Mouse (Mus musculus): ENCODE results near the gene Hist1h2bp.
A peak's percentile ranks its signal among the peaks of the same experiment; 100 is the strongest.
"Not testable (repeated sequence)": the region's sequence is repeated elsewhere in the genome, so short reads cannot be mapped to it uniquely, and the experiment has no call there.

Hist1h2bp gene

GRCm38 (mm10) chr13:21783255-21783617 lies 4.0 kb upstream of the Hist1h2bp start, which contains the start of gene Hist1h3i:
Hist1h3i (minus strand) TSS chr13:21783370.
- peak; percentile 90 for DNase-seq (ENCODE audit: low read depth, low spot score)

GRCm38 (mm10) chr13:21783734-21784161 lies 3.5 kb upstream of the Hist1h2bp start:
- DNase-seq (ENCODE audit: low read depth, low spot score) = peak; percentile 85

GRCm38 (mm10) chr13:21784311-21784710 lies 3.0 kb upstream of the Hist1h2bp start:
- peak; percentile 14 for DNase-seq (ENCODE audit: low read depth, low spot score)

- peak; percentile 72 for DNase-seq (ENCODE audit: low read depth, low spot score)
These were observed 917 bp upstream of the Hist1h2bp start for GRCm38 (mm10) chr13:21786189-21786898.

GRCm38 (mm10) chr13:21787760-21788593 lies 716 bp downstream of the Hist1h2bp start:
- peak; percentile 44 for DNase-seq (ENCODE audit: low read depth, low spot score)

- DNase-seq (ENCODE audit: low read depth, low spot score) = peak; percentile 25
These were observed 2.7 kb downstream of the Hist1h2bp start for GRCm38 (mm10) chr13:21789925-21790324.

- DNase-seq (ENCODE audit: low read depth, low spot score) = peak; percentile 91
These were observed 3.5 kb downstream of the Hist1h2bp start for GRCm38 (mm10) chr13:21790601-21791283.

GRCm38 (mm10) chr13:21795584-21795983 lies 8.3 kb downstream of the Hist1h2bp start:
- peak; percentile 43 for DNase-seq (ENCODE audit: low read depth, low spot score)

- not testable (repeated sequence) for DNase-seq (ENCODE audit: low read depth, low spot score)
These were observed 9.9 kb downstream of the Hist1h2bp start for GRCm38 (mm10) chr13:21797163-21797562.

GRCm38 (mm10) chr13:21803058-21803457 lies 15.8 kb downstream of the Hist1h2bp start:
- not testable (repeated sequence) for DNase-seq (ENCODE audit: low read depth, low spot score)

- DNase-seq (ENCODE audit: low read depth, low spot score) = not testable (repeated sequence)
These were observed 22.8 kb downstream of the Hist1h2bp start, which contains the start of the genes Hist1h2bq and Hist1h2ao for GRCm38 (mm10) chr13:21810073-21810472. Hist1h2bq (minus strand) TSS chr13:21810197. Hist1h2ao (plus strand) TSS chr13:21810465.

- not testable (repeated sequence) for DNase-seq (ENCODE audit: low read depth, low spot score)
These were observed 23.8 kb downstream of the Hist1h2bp start for GRCm38 (mm10) chr13:21811074-21811473.

- DNase-seq (ENCODE audit: low read depth, low spot score) = not testable (repeated sequence)
These were observed 24.3 kb downstream of the Hist1h2bp start, which contains the start of gene Hist1h4m for GRCm38 (mm10) chr13:21811539-21811938. Hist1h4m (plus strand) TSS chr13:21811746.

GRCm38 (mm10) chr13:21812092-21812491 lies 24.8 kb downstream of the Hist1h2bp start:
- DNase-seq (ENCODE audit: low read depth, low spot score) = not testable (repeated sequence)

- DNase-seq (ENCODE audit: low read depth, low spot score) = not testable (repeated sequence)
These were observed 33.0 kb downstream of the Hist1h2bp start for GRCm38 (mm10) chr13:21820082-21820890.

- peak; percentile 59 for DNase-seq (ENCODE audit: low read depth, low spot score)
These were observed 41.2 kb downstream of the Hist1h2bp start for GRCm38 (mm10) chr13:21828511-21828910.

- no peak for DNase-seq (ENCODE audit: low read depth, low spot score)
These were observed 43.1 kb downstream of the Hist1h2bp start for GRCm38 (mm10) chr13:21830344-21830743.

- not testable (repeated sequence) for DNase-seq (ENCODE audit: low read depth, low spot score)
These were observed 44.4 kb downstream of the Hist1h2bp start, which contains the start of gene Hist1h4n for GRCm38 (mm10) chr13:21831418-21832394. Hist1h4n (minus strand) TSS chr13:21832196.

GRCm38 (mm10) chr13:21833461-21833860 lies 46.2 kb downstream of the Hist1h2bp start, which contains the start of the genes Hist1h2ap and Hist1h2br:
Hist1h2ap (minus strand) TSS chr13:21833507.
Hist1h2br (plus strand) TSS chr13:21833743.
- DNase-seq (ENCODE audit: low read depth, low spot score) = not testable (repeated sequence)
